8 mouse cellular contexts compared by ENCODE assay signal in genomic region chr2:103062865-103063264, GRCm38 (mm10). TPM values are rescaled to one million over a fixed set of nuclear protein-coding genes. Genes with fewer than 3 reads are reported as not detected.
DNase-seq lines count a peak whose midpoint lies in the region; ATAC-seq and TF ChIP-seq lines count a peak whose summit lies in the region.

No protein-coding gene starts in this region.

- H3K9me3 ChIP-seq in G1E (replicated peaks): no peaks in the 10 kb centered on the region
- H3K9me3 ChIP-seq in forebrain, postnatal 0 days (ENCODE audit: low read length): no peaks in the 10 kb centered on the region
- no peaks in the 10 kb centered on the region for H3K9me3 ChIP-seq in kidney, postnatal 0 days (replicated peaks; ENCODE audit: low read length)

- H3K4me1 ChIP-seq in G1E (ENCODE audit: insufficient read depth, low read depth, low read length): peaks cover 8% of the 10 kb centered on the region; the same call in 1 of the 2 replicates
- H3K4me1 ChIP-seq in forebrain, postnatal 0 days (ENCODE audit: insufficient read depth): no peaks in the 10 kb centered on the region
- H3K4me1 ChIP-seq in kidney, postnatal 0 days (replicated peaks; ENCODE audit: insufficient read depth, low read length): peaks cover 3% of the 10 kb centered on the region; the same call in 1 of the 2 replicates

- 19% methylated on average over 3 of the region's 3 CpGs for whole genome bisulfite sequencing in forebrain, postnatal 0 days
- 31% methylated on average over 3 of the region's 3 CpGs for WGBS in kidney, postnatal 0 days

- ATAC-seq in G1E (ENCODE audit: extremely low read depth, insufficient number of reproducible peaks, low FRiP score, poor library complexity, severe bottlenecking): peak; percentile 15; the same call in 1 of the 2 replicates
- ATAC-seq in forebrain, postnatal 0 days: peak; percentile 61
- no peak for ATAC-seq in kidney, postnatal 0 days (replicated peaks; ENCODE audit: low FRiP score, low read depth)

- no peak overlapping the region for H3K27ac ChIP-seq in left cerebral cortex, adult 2 months
- H3K27ac ChIP-seq in forebrain, postnatal 0 days (ENCODE audit: low read depth, low read length): no peak overlapping the region
- H3K27ac ChIP-seq in kidney, postnatal 0 days: no peak overlapping the region

- no peak overlapping the region for H3K4me2 ChIP-seq in forebrain, postnatal 0 days (ENCODE audit: low read depth)
- H3K4me2 ChIP-seq in kidney, postnatal 0 days (ENCODE audit: low read length): no peak overlapping the region

- intact Hi-C loops in left cerebral cortex, adult 2 months (cut with DNase I): loop anchor here (5.0 kb wide), 2 partner anchors 261 to 386 kb away; no protein-coding TSS in a partner anchor
- intact Hi-C loops in left cerebral cortex, postnatal 36 days (cut with DNase I): loop anchor here (10.0 kb wide), 1 partner anchor 468 kb away; no protein-coding TSS in a partner anchor

- H3K36me3 ChIP-seq in G1E (replicated peaks): peaks cover 13% of the 10 kb centered on the region
- no peaks in the 10 kb centered on the region for H3K36me3 ChIP-seq in forebrain, postnatal 0 days (ENCODE audit: insufficient read depth)
- H3K36me3 ChIP-seq in kidney, postnatal 0 days (ENCODE audit: insufficient read depth, low read length): no peaks in the 10 kb centered on the region

- no peak overlapping the region for H3K4me3 ChIP-seq in left cerebral cortex, adult 2 months
- H3K4me3 ChIP-seq in G1E (ENCODE audit: low read depth, low read length): no peak overlapping the region
- H3K4me3 ChIP-seq in forebrain, postnatal 0 days (ENCODE audit: low read depth, low read length): no peak overlapping the region
- no peak overlapping the region for H3K4me3 ChIP-seq in kidney, postnatal 0 days (replicated peaks; ENCODE audit: low read depth, low read length)

- TF ChIP-seq CTCF in left cerebral cortex, adult 2 months (IDR thresholded peaks at IDR 0.05): peak; percentile 65
- TF ChIP-seq CTCF in G1E (IDR thresholded peaks at IDR 0.05; ENCODE audit: low read depth, low read length): no peak
- peak; percentile 72 for TF ChIP-seq CTCF in forebrain, postnatal 0 days (IDR thresholded peaks at IDR 0.05; ENCODE audit: low read depth)
- TF ChIP-seq CTCF in kidney, postnatal 0 days (IDR thresholded peaks at IDR 0.05; ENCODE audit: low read depth): peak; percentile 79

- H3K9ac ChIP-seq in forebrain, postnatal 0 days: no peak overlapping the region
- H3K9ac ChIP-seq in kidney, postnatal 0 days (ENCODE audit: low read depth, low read length): no peak overlapping the region

- H3K27me3 ChIP-seq in G1E (ENCODE audit: insufficient read depth, low read length): no peaks in the 10 kb centered on the region
- H3K27me3 ChIP-seq in forebrain, postnatal 0 days (ENCODE audit: insufficient read depth, low read length): no peaks in the 10 kb centered on the region
- H3K27me3 ChIP-seq in kidney, postnatal 0 days (ENCODE audit: insufficient read depth, low read length): no peaks in the 10 kb centered on the region

- DNase-seq in left cerebral cortex, adult 2 months (ENCODE audit: extremely low spot score in 1 of 2, low spot score in 2 of 2): no peak
- no peak for DNase-seq in left cerebral cortex, postnatal 36 days (ENCODE audit: low spot score in 2 of 2)
- no peak for DNase-seq in G1E (ENCODE audit: low spot score)
- peak; percentile 59 for DNase-seq in c-Kit-positive CD71-positive TER-119-negative erythroid progenitor cells, embryonic 14.5 days (ENCODE audit: low read depth)
- peak; percentile 66 for DNase-seq in forebrain, postnatal 0 days
- peak; percentile 79 for DNase-seq in kidney, postnatal 0 days (ENCODE audit: low spot score)
- DNase-seq in mesoderm, embryonic 11.5 days (ENCODE audit: low read depth, low spot score): peak; percentile 48
- DNase-seq in ovary, postnatal 36 days (ENCODE audit: low spot score): no peak

RNA-seq across cellular contexts. Expression of gene Pdhx, which starts 10.4 kb away (rescaled TPM):
- total RNA-seq in left cerebral cortex, adult 2 months (2021): 10 to 100 TPM; 56.4 to 58.7 TPM
- 10 to 100 TPM; 53.3 to 54.1 TPM for total RNA-seq in left cerebral cortex, postnatal 36 days (2021)
- total RNA-seq in G1E (2014; fragmentation: Nextera tagmentation) (30.4 and 30.8 TPM in 2 replicates), G1E (2017) (32.6 and 36.1 TPM in 2 replicates)
- polyA plus RNA-seq in G1E (2012): 4.2 and 5.0 TPM in 2 replicates
- 48.8 and 49.8 TPM in 2 replicates for total RNA-seq in forebrain, postnatal 0 days (2014; rRNA removed)
- polyA plus RNA-seq in forebrain, postnatal 0 days (2015; fragmentation: Nextera tagmentation; extraction: Ambion mirVana): 57.2 and 65.1 TPM in 2 replicates
- 41.7 and 46.5 TPM in 2 replicates for polyA plus RNA-seq in kidney, postnatal 0 days (2015; fragmentation: Nextera tagmentation; extraction: Ambion mirVana)

RNA-seq across cellular contexts. Expression of gene Apip, which starts 10.6 kb away (rescaled TPM):
- 10 to 100 TPM; 18.8 to 25.9 TPM for total RNA-seq in left cerebral cortex, adult 2 months (2021)
- total RNA-seq in left cerebral cortex, postnatal 36 days (2021): 10 to 100 TPM; 19.5 to 22.7 TPM
- total RNA-seq in G1E (2014; fragmentation: Nextera tagmentation): 47.4 and 68.4 TPM in 2 replicates
- 51.9 and 54.5 TPM in 2 replicates for total RNA-seq in G1E (2017)
- 21.9 and 49.2 TPM in 2 replicates for polyA plus RNA-seq in G1E (2012)
- 17.0 and 28.5 TPM in 2 replicates for total RNA-seq in forebrain, postnatal 0 days (2014; rRNA removed)
- polyA plus RNA-seq in forebrain, postnatal 0 days (2015; fragmentation: Nextera tagmentation; extraction: Ambion mirVana): 34.7 and 35.3 TPM in 2 replicates
- 56.0 and 56.9 TPM in 2 replicates for polyA plus RNA-seq in kidney, postnatal 0 days (2015; fragmentation: Nextera tagmentation; extraction: Ambion mirVana)

Comparison
In these comparisons a context has a peak if more than half of its experiments do, and no peak if none do; other contexts are left out.
1. DNase-seq: peak in c-Kit-positive CD71-positive TER-119-negative erythroid progenitor cells, embryonic 14.5 days (single experiment), forebrain, postnatal 0 days (single experiment), kidney, postnatal 0 days (single experiment) and mesoderm, embryonic 11.5 days (single experiment); none in left cerebral cortex, adult 2 months (0 of 2), left cerebral cortex, postnatal 36 days (0 of 2), G1E (single experiment) and ovary, postnatal 36 days (single experiment).